Mouse (Mus musculus) spleen, postnatal 10 days (tissue): ENCODE data around the gene Rnf183.
"Not testable (repeated sequence)": the region's sequence is repeated elsewhere in the genome, so short reads cannot be mapped to it uniquely, and the experiment has no call there.

Experiments
- DNase-seq, 2 experiments: peaks; one replicate each; pipeline ENCODE4 v3.0.0; 2021 to 2022; ENCODE audit warnings: low spot score in 2 of 2

Gene Rnf183

GRCm38 (mm10) chr4:62435081-62435480, at the start of gene Rnf183:
TSS of gene Rnf183 (minus strand) at chr4:62435252.
- DNase-seq, result no peak

- DNase-seq, result no peak
Measured at GRCm38 (mm10) chr4:62480709-62481605, 45.9 kb upstream of the Rnf183 start.

- peak; percentile 41 to 57 for DNase-seq
Measured at GRCm38 (mm10) chr4:62479937-62480708, 45.1 kb upstream of the Rnf183 start, which contains the start of gene Bspry. TSS of gene Bspry (plus strand) at chr4:62480053.

GRCm38 (mm10) chr4:62479593-62479936, 44.5 kb upstream of the Rnf183 start:
- not testable (repeated sequence) for DNase-seq

- DNase-seq, result no peak
Measured at GRCm38 (mm10) chr4:62477542-62478244, 42.6 kb upstream of the Rnf183 start.

GRCm38 (mm10) chr4:62475793-62476192, 40.7 kb upstream of the Rnf183 start:
- no peak for DNase-seq

DNA sequence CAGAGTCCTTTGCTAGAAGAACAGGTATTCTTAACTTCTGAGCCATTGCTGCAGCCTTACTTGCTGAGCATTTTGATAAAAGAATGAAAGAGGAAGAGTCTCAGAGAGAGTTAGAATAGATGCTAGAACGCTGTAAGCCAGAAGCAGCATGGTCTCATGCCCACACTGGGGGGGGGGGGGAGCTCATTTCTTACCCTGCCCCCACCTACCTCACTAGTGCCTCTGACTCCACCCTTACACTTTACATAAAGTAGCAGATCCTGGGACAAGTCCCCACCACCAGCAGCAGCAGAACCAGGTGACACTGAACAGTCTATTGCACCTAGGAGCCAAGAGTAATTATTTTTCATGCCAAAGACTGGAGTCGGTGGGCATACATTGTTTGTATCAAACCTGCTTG, 40.1 kb upstream of the Rnf183 start:
- DNase-seq, result no peak

GRCm38 (mm10) chr4:62472071-62472470, 37.0 kb upstream of the Rnf183 start:
- DNase-seq, result no peak

- DNase-seq, result peak; percentile 85
Measured at GRCm38 (mm10) chr4:62470598-62471051, 35.6 kb upstream of the Rnf183 start, which contains the start of gene Wdr31. TSS of gene Wdr31 (minus strand) at chr4:62470896.

DNA sequence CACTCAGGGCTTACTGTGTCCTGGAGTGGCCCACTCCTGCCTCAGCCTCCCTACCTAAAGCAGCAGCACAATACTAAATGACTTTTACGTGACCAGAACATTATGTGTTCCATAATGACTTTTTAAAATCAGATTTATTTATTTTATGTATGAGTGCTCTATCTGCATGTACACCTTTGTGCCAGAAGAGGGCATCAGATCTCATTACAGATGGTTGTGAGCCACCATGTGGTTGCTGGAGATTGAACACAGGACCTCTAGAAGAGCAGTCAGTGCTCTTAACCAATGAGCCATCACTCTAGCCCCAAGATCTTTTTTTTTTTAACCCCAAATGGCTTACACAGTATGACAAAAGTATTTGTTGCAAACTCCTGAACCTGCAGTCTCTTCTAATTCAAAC, 33.1 kb upstream of the Rnf183 start:
- no peak for DNase-seq

DNA sequence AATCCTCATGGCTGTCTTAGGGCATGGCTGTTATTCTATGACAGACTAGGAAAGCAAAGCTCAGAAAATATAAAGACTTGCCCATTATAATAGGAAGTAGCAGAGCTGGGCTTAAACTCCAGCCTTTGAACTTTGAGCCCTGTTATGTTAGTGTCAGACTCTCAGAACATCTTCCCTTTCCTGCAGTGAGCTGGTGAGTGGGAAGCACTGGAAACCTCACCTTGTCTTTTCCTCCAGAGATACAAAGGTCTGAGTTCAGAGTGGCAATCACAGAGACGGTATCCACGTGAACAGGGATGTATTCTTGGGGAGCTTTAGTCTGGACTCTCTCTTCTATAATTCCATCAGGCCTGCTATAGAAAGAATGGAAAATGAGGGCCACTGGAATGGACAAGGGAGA, 28.1 kb upstream of the Rnf183 start:
- DNase-seq, result no peak

DNA sequence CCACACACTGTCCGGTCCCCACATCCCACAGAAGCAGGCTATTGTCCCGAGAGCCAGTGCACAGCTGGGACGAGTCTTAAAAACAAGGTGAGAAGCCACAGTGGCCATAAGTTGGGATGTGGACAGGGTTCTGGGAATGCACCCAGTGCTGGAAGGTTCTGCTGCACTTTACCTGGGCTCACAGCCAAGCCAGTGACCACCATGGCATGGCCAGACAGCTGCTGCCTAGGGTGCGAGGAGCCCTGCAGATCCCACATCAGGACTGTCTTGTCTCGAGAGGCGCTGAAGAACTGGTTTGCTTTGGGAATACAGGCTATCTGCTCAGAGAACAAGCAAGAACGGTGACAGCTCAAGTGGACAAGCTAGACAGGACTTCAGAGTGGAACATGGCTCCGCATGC, 25.3 kb upstream of the Rnf183 start:
- no peak for DNase-seq

GRCm38 (mm10) chr4:62459081-62459480, 24.0 kb upstream of the Rnf183 start:
- no peak for DNase-seq

DNA sequence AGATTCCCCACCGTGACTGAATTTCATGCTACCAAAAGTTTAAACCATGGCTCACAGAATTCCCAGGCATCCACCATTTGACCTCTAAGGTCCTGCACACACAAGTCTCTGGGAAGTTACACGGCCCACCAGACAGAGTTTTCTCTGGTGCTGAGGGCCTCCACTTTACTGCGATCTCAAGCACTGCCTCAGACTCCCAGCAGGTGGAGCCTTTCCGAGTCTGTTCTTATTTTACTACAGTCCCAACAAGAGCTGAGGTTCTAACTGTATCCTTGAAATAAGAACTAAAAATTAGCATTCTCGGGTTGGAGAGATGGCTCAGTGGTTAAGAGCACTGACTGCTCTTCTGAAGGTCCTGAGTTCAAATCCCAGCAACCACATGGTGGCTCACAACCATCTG, 19.9 kb upstream of the Rnf183 start:
- DNase-seq, result peak in 1 of 2 experiments; percentile 64

DNA sequence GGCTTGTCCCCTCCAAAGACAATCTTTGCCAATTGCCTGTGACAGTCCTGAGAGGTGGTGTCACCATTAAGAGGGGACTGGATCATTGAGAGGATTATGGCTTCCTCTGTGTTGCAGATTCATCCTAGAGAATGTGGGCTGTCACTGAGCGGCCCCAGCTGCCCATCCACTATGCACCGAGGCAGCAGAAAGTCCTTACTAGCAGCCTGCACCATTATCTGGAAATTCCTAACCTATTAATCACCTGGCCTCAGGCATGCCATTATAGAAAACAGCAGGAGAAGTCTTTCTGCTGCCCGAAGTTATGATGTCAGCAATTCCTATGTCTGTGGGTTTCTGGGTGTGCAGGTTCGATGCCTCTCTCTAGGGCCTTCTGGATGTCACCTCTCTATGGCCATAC, 5.9 kb upstream of the Rnf183 start:
- DNase-seq, result no peak

- DNase-seq, result no peak
Measured at GRCm38 (mm10) chr4:62440544-62440943, 5.5 kb upstream of the Rnf183 start.

DNA sequence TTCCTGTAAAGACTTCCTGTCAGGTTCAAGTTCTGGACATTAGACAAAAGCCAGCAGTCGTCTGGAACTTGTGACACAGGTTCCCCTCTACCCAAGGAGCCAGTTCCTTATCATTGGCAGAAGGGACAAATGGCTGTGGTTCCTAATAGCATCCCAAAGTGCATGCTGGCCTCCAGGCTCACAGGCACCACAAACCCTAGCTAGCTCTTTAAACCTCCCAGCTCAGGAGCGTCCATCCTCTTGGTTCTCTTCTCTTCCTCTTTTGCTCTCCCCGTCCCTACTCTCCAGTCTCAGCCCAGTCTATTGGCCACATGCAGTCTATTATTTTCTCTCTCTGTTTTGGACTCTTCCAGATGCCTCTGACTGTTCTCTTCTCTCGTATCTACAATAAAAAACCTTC, 4.7 kb upstream of the Rnf183 start:
- no peak for DNase-seq

DNA sequence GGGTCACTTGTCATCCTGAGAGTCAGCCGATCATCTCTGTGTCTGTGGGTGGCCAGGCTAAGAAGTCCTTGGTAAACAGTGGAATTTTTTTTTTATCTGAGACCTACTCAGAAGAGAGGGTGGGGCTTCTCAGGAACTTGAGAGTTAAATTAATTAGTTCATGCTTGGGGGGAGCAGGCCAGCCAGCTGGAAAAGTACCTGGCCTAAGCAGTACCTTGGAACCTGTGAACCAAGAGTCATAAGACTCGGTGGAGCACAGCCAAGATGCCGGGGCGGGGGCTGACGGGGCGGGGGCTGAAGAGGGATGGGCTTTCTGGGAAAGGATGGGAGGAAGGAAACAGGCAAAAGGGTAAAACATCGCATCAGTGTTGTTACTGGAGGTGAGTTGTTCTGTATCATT, 2.8 kb upstream of the Rnf183 start:
- DNase-seq, result no peak

GRCm38 (mm10) chr4:62437256-62437778, 2.3 kb upstream of the Rnf183 start:
- no peak for DNase-seq

DNA sequence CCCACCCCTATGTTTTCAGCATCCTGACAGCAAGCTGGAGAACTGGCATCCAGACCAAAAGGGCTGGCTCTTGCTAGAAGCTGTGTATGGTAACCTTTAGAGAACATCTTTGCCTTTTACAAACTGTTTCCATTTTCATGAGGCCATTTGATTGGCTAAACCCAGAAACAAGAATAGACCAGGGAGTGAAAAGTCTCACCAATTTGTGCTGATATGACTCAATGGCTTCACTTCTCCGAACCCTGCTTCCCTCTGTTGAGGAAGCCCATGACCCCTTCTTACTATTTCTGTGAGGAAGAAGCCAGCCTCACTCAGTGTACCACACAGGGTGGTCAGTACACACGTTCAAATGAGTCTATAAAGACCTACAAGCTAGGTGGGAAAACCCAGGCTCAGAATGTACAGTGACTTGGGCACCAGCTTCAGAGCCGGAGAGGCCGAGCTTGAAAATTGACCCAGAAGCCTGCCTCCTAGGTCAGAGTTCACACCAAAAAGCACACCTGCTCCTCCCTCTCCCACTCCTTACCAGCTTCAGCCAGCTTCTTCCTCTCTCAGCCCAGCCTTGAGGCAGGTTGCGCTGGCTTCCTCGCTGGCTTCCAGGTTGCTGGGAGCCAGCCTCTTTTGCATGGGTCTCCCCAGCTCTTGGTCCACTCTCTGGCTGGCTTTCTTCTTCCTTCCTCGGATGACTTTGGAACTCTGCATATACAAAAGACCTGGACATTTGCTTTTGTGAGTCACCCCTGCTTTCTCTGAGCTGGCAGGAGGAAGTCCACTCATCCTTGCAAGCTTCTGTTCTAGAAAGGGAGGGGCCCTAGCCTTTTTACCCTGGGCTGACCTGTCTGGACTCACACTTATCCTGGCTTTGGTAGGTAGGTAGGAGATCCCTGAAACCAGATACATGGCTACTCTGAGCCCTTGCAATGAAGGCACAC, 847 bp downstream of the Rnf183 start:
- no peak for DNase-seq

- peak in 1 of 2 experiments; percentile 51 for DNase-seq
Measured at GRCm38 (mm10) chr4:62431522-62431921, 3.5 kb downstream of the Rnf183 start.
